Mouse (Mus musculus) embryonic fibroblast, embryonic 13.5 days (primary cell): ENCODE data around the gene L1cam. TPM values are rescaled to one million over a fixed set of nuclear protein-coding genes. Genes with fewer than 3 reads are reported as not detected.

Experiments used
- H3K27ac ChIP-seq: 2 replicates; pipeline ENCODE4 v1.5.1; 2012; ENCODE audit warnings: low read length, control low read depth, inconsistent platforms; ENCODE audit not compliant: insufficient read depth
- H3K4me1 ChIP-seq: 2 replicates; pipeline ENCODE4 v1.6.1; 2011; ENCODE audit warnings: low read length; ENCODE audit not compliant: control insufficient read depth, insufficient read depth
- H3K4me3 ChIP-seq: 2 replicates; pipeline ENCODE4 v1.5.1; 2011; ENCODE audit warnings: mild to moderate bottlenecking, control low read depth, low read length; ENCODE audit not compliant: insufficient read depth
- CTCF ChIP-seq: IDR thresholded peaks from 2 replicates; pipeline ENCODE4 v1.5.1; 2011; ENCODE audit warnings: mild to moderate bottlenecking, control low read depth, low read length, moderate library complexity, borderline replicate concordance; ENCODE audit not compliant: insufficient read depth
- POLR2A ChIP-seq: IDR thresholded peaks from 2 replicates; pipeline ENCODE4 v1.6.1; 2011; ENCODE audit warnings: low read depth, mild to moderate bottlenecking, control low read depth, low read length, moderate library complexity
- polyA plus RNA-seq: library from polyadenylated mRNA; stranded (reverse); fragments of >200 nt; gene quantifications from 2 replicates; pipeline ENCODE4 v1.2.4, GENCODE M21; 2011; ENCODE audit warnings: low read depth; ENCODE audit not compliant: missing spikeins, insufficient read length

Gene L1cam
- polyA plus RNA-seq, 1 experiment: 1.3 TPM

DNA sequence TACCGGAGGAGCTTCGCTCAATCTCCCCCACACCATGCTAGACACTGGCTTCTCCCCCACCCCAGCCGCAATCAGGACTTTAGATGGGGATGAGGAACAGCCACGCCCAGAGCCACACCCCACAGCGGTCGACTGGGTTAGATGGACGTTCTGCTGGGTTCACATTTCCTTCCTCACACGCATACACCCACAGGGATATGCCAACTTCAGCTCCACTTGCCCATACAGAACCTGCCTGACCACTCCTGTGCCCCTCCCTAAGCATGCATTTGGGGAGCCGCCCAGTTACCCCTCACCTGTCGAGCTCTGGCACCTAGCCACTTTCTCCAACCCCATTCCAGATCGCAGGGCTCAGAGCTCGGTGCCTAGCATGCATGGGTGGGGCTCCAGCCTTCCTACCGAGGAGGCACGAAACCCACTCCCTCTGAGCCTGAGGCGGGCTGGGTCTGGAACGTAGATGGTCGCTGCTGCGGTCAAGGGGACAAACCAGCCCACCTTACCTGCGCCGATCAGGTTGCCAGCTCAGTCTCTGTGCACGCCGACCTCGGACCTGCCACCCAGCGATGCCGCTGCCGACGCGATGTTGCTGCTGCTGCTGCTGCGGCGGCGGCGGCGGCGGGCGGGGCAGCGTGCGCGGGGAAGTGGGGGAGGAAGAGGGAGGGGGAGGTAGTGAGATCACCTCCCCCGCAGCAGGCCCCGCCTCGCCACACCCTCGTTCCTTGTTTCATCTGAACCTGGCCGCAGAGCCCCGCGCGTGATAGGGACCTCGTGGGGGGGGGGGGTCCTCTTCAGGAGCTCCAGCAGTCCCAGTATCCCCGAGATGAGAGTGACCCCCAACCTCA lies 15.5 kb downstream of the L1cam start:
- no peak for TF ChIP-seq POLR2A
- TF ChIP-seq CTCF: no peak
- Histone ChIP-seq H3K4me3 (peak overlapping the region; percentile 12), H3K4me1 (no peaks in the 10 kb centered on the region), H3K27ac (no peak overlapping the region)

GRCm38 (mm10) chrX:73877014-73877413 lies 18.9 kb downstream of the L1cam start:
- H3K4me1 ChIP-seq: no peaks in the 10 kb centered on the region
- no peak overlapping the region for H3K4me3 ChIP-seq
- TF ChIP-seq CTCF: no peak
- TF ChIP-seq POLR2A: no peak
- H3K27ac ChIP-seq: no peak overlapping the region

GRCm38 (mm10) chrX:73875881-73876280 lies 20.0 kb downstream of the L1cam start:
- TF ChIP-seq POLR2A (no peak), CTCF (no peak)
- Histone ChIP-seq H3K4me3 (no peak overlapping the region), H3K27ac (no peak overlapping the region), H3K4me1 (no peaks in the 10 kb centered on the region)

DNA sequence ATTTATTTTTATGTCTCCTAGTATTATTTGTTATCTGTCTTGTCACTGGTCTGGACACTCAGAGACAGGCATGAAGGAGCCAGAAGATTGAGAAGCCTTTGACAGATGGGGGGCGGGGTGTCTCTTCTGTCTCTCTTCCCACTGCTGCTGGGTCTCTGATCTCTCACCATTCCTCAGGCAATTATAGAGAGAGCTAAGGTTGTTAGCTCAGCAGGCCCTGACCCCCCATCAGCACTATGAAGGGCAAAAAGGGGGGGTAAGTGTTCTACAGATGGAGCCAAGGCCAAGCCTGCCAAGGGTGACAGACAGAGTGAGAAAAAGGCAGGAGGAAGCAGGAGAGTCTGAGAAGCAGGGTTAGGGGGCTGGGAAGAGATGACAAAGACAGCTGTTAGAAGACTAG lies 23.9 kb downstream of the L1cam start:
- no peak overlapping the region for H3K4me3 ChIP-seq
- TF ChIP-seq POLR2A (no peak), CTCF (no peak)
- H3K4me1 ChIP-seq: no peaks in the 10 kb centered on the region
- no peak overlapping the region for H3K27ac ChIP-seq

DNA sequence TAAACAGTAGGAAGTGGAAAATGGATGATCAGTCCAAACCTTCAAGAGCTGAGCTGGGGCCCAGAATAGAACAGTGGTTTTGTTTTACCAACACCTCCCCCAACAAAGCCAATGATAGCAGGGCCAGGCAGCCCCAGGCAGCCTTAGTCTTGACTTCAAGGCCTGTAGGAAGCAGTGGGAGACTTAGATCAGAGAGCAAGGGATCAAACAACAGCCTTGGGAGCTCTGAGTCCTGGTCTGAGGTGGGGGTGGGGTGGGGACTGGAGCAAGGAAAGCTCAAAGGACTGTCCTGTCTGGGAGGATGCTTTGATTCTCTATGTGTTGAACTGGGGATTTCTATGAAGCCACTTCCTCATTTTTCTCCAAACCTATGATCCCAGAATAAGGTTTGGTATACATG lies 24.4 kb downstream of the L1cam start:
- H3K4me1 ChIP-seq: no peaks in the 10 kb centered on the region
- TF ChIP-seq POLR2A (no peak), CTCF (no peak)
- no peak overlapping the region for H3K27ac ChIP-seq
- no peak overlapping the region for H3K4me3 ChIP-seq

- TF ChIP-seq CTCF: peak; percentile 23; the same call in 1 of the 2 replicates
- no peak for TF ChIP-seq POLR2A
- no peaks in the 10 kb centered on the region for H3K4me1 ChIP-seq
- H3K27ac ChIP-seq: no peak overlapping the region
- no peak overlapping the region for H3K4me3 ChIP-seq
Measured at GRCm38 (mm10) chrX:73869334-73869733, 26.6 kb downstream of the L1cam start.

DNA sequence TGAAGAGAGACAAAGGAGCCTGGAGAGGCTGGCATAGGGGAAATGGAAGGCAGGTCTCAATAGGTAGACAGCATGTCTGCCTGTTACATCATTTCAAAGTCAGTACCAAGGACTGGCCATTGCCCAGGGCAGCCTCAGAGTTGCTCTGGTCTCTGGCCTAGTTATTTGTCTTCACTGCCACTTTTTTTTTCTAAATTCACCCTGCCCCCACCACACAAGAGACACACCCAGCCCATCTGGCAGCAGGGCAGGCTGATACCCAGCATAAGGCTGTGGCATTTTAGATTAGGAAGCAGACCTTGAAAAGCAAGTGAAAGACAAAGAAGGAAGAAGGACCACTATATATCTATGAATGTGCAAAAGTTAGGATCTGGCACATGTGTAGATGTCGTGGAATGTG lies 28.1 kb downstream of the L1cam start:
- Histone ChIP-seq H3K4me3 (no peak overlapping the region), H3K27ac (no peak overlapping the region), H3K4me1 (no peaks in the 10 kb centered on the region)
- TF ChIP-seq CTCF: no peak

GRCm38 (mm10) chrX:73867256-73867655 lies 28.6 kb downstream of the L1cam start:
- H3K4me1 ChIP-seq: no peaks in the 10 kb centered on the region

DNA sequence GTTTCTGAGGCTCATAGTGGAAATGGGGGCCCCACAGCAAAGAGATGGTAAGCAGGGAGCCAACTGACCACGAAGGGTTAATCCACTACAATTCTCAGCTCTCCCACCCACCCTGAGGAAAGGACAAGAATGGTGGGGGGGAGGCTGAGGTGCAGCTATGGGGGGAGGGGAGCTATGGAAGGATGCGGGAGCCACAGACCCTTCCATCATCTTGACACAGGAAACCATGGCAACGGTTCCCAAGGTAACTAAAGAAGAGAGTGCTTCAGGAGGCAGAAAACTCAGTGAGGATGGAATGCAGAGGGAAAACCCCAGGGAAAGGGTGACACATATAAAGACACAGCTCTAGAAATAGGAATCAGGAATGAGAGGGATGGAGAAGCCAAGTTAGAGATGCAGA lies 31.2 kb downstream of the L1cam start:
- no peak overlapping the region for H3K4me3 ChIP-seq
- no peak for TF ChIP-seq CTCF
- no peak for TF ChIP-seq POLR2A
- no peak overlapping the region for H3K27ac ChIP-seq
- no peaks in the 10 kb centered on the region for H3K4me1 ChIP-seq

More at GRCm38 (mm10) chrX:73867256-73867655, 28.6 kb downstream of the L1cam start:
- TF ChIP-seq CTCF: no peak
- TF ChIP-seq POLR2A: no peak
- Histone ChIP-seq H3K4me3 (no peak overlapping the region), H3K27ac (no peak overlapping the region)

- Histone ChIP-seq H3K4me1 (no peaks in the 10 kb centered on the region), H3K4me3 (no peak overlapping the region), H3K27ac (no peak overlapping the region)
- TF ChIP-seq POLR2A (no peak), CTCF (no peak)
Measured at GRCm38 (mm10) chrX:73855087-73855408, 40.9 kb downstream of the L1cam start.
